Mouse (Mus musculus): Measurements from ENCODE around the gene 1110004F10Rik. TPM values are rescaled to one million over a fixed set of nuclear protein-coding genes. Genes with fewer than 3 reads are reported as not detected.

The 1110004F10Rik gene
- polyA plus RNA-seq, 1 experiment from 2014 or later = 395 TPM

DNA sequence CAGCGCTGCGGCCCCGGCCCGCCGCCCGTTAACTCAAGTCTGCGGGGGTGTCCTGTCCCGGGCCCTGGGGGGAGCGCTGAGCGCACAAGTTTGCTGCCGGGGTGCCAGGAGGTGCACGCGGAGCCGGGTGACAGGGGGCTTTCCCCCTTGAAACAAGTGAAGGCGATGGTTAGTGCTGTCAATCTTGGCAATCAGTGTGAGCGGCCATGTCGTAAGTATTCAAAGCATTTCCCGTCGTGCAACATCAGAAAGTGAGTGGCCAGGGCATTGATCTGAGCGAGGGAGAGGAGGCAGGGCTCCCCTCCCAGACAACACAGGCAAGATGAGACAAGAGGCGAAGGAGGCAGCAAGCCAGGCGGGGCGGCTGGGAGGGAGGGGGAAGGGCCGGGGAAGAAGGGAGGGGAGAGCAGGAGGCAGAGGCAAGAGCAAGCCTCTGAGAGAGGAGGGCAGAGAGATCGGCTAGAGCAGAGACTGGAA, 4.9 kb upstream of the 1110004F10Rik start:
- DNase-seq (ENCODE audit: low spot score, missing footprints) (peak; percentile 97), ATAC-seq (ENCODE audit: low FRiP score) (peak; percentile 73)
- no peaks in the 10 kb centered on the region for H3K9me3 ChIP-seq (ENCODE audit: control insufficient read depth, low read length)
- H3K4me2 ChIP-seq = peak overlapping the region; percentile 76
- H3K4me1 ChIP-seq (ENCODE audit: control insufficient read depth, insufficient read depth, low read length) = peaks cover 34% of the 10 kb centered on the region
- under 1% methylated on average over 25 of the region's 25 CpGs for whole genome bisulfite sequencing
- peak overlapping the region; percentile 74 for H3K27ac ChIP-seq (ENCODE audit: low read depth, low read length)
- peaks cover 45% of the 10 kb centered on the region for H3K27me3 ChIP-seq (ENCODE audit: control insufficient read depth, insufficient read depth, low read length)
- peak overlapping the region; percentile 81 for H3K9ac ChIP-seq (ENCODE audit: low read length)
- no peaks in the 10 kb centered on the region for H3K36me3 ChIP-seq (ENCODE audit: control insufficient read depth, insufficient read depth, low read length)
- H3K4me3 ChIP-seq (ENCODE audit: low read depth, low read length) = peak overlapping the region; percentile 69

DNA sequence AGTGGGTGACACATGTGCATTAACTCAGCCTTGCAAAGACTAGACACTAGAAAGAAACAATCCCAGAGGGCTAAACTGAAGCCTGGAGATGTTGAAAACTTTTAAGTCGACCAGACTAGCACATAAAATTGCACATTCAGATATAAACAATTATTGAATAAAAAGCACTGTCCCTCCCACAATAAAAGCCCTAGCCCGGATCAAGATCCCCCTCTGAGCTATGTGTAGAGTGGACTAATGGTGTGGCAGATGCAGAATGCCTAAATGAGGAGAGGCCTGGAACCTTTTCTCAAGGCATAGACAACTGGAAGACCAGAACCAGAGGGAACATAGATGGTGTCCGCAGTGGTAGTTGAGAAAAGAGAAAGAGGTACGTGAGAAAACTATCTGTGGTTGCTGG, 3.7 kb upstream of the 1110004F10Rik start:
- Histone ChIP-seq H3K9me3 (ENCODE audit: control insufficient read depth, low read length) (no peaks in the 10 kb centered on the region), H3K4me1 (ENCODE audit: control insufficient read depth, insufficient read depth, low read length) (peaks cover 26% of the 10 kb centered on the region), H3K9ac (ENCODE audit: low read length) (no peak overlapping the region), H3K4me3 (ENCODE audit: low read depth, low read length) (no peak overlapping the region), H3K27me3 (ENCODE audit: control insufficient read depth, insufficient read depth, low read length) (peaks cover 46% of the 10 kb centered on the region), H3K4me2 (no peak overlapping the region), H3K27ac (ENCODE audit: low read depth, low read length) (no peak overlapping the region), H3K36me3 (ENCODE audit: control insufficient read depth, insufficient read depth, low read length) (no peaks in the 10 kb centered on the region)
- ATAC-seq (ENCODE audit: low FRiP score) (no peak), DNase-seq (ENCODE audit: low spot score, missing footprints) (peak; percentile 83)
- WGBS = 29% methylated on average over 4 of the region's 4 CpGs

- peak; percentile 92 for DNase-seq (ENCODE audit: low spot score, missing footprints)
- no peak for ATAC-seq (ENCODE audit: low FRiP score)
- Histone ChIP-seq H3K36me3 (ENCODE audit: control insufficient read depth, insufficient read depth, low read length) (no peaks in the 10 kb centered on the region), H3K4me3 (ENCODE audit: low read depth, low read length) (no peak overlapping the region), H3K9me3 (ENCODE audit: control insufficient read depth, low read length) (no peaks in the 10 kb centered on the region), H3K9ac (ENCODE audit: low read length) (no peak overlapping the region), H3K27ac (ENCODE audit: low read depth, low read length) (no peak overlapping the region), H3K4me1 (ENCODE audit: control insufficient read depth, insufficient read depth, low read length) (peaks cover 19% of the 10 kb centered on the region), H3K4me2 (no peak overlapping the region), H3K27me3 (ENCODE audit: control insufficient read depth, insufficient read depth, low read length) (peaks cover 50% of the 10 kb centered on the region)
- WGBS = 12% methylated on average over 18 of the region's 18 CpGs
Measured at GRCm38 (mm10) chr7:116036591-116037555, 2.3 kb upstream of the 1110004F10Rik start.

GRCm38 (mm10) chr7:116038024-116038423, 1.2 kb upstream of the 1110004F10Rik start:
- WGBS = under 1% methylated on average over 13 of the region's 13 CpGs
- H3K9me3 ChIP-seq (ENCODE audit: control insufficient read depth, low read length) = no peaks in the 10 kb centered on the region
- no peak for ATAC-seq (ENCODE audit: low FRiP score)
- peak overlapping the region; percentile 92 for H3K4me2 ChIP-seq
- H3K4me1 ChIP-seq (ENCODE audit: control insufficient read depth, insufficient read depth, low read length) = peaks cover 19% of the 10 kb centered on the region
- H3K9ac ChIP-seq (ENCODE audit: low read length) = peak overlapping the region; percentile 26; the same call in 1 of the 2 replicates
- peaks cover 50% of the 10 kb centered on the region for H3K27me3 ChIP-seq (ENCODE audit: control insufficient read depth, insufficient read depth, low read length)
- H3K27ac ChIP-seq (ENCODE audit: low read depth, low read length) = no peak overlapping the region
- H3K4me3 ChIP-seq (ENCODE audit: low read depth, low read length) = peak overlapping the region; percentile 2; the same call in 1 of the 2 replicates
- H3K36me3 ChIP-seq (ENCODE audit: control insufficient read depth, insufficient read depth, low read length) = no peaks in the 10 kb centered on the region
- DNase-seq (ENCODE audit: low spot score, missing footprints) = peak; percentile 96

- Histone ChIP-seq H3K9me3 (ENCODE audit: control insufficient read depth, low read length) (no peaks in the 10 kb centered on the region), H3K9ac (ENCODE audit: low read length) (peak within 1 kb of the TSS; percentile 46; the same call in 1 of the 2 replicates), H3K4me2 (peak within 1 kb of the TSS; percentile 92), H3K27ac (ENCODE audit: low read depth, low read length) (no peak within 1 kb of the TSS), H3K4me3 (ENCODE audit: low read depth, low read length) (peak within 1 kb of the TSS; percentile 38), H3K4me1 (ENCODE audit: control insufficient read depth, insufficient read depth, low read length) (peaks cover 17% of the 10 kb centered on the region), H3K27me3 (ENCODE audit: control insufficient read depth, insufficient read depth, low read length) (peaks cover 50% of the 10 kb centered on the region), H3K36me3 (ENCODE audit: control insufficient read depth, insufficient read depth, low read length) (no peaks in the 10 kb centered on the region)
- under 1% methylated on average over 11 of the region's 11 CpGs for WGBS
- ATAC-seq (ENCODE audit: low FRiP score) (no peak), DNase-seq (ENCODE audit: low spot score, missing footprints) (peak; percentile 94)
Measured at GRCm38 (mm10) chr7:116038511-116038910, 686 bp upstream of the 1110004F10Rik start, which contains the start of gene Sox6. Sox6 (minus strand) TSS chr7:116038796.

DNA sequence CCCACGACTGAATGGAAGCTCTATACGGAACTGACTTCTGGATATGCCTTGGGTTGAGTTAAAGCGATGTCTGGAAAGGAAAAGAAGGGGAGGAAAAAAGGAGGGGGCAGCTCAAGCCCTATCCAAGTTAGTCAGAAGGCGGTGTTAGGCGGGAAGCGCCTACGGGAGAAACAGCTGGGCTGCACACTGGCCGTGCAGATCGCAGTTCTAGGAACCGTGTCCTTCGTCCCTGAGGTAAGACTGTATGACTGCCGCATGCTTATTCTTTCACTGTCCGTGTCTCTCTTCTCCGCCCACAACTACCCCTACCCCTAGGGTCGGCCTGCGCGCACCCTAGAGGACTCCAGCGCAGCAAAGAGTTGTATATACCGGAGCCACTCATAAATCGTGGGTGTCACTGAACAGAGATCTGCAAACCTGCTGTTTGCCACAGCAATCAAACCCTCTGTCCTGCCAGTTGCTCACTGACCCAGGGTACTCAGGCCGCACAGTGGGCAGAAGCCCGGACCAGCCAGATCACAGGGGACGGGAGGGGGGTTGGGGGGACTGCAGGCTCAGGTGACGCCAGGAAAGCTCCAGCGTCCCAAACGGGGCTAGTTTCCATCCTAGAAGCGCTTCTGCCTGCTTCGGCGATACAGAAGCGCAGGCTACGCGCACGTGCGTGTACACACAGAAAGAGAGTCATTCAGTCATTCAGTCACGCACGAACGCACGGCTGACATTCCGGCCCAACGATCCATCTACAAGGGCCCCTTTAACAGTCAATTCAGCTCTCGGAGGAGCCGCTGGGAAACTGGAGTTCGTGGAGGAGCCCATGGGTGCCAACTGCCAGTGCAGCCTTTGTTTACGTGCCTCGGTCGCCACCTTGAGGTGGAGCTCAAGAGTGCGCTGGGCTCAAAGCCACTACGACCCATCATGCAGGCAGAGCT, 605 bp downstream of the 1110004F10Rik start:
- Histone ChIP-seq H3K9ac (ENCODE audit: low read length) (peak overlapping the region; percentile 46; the same call in 1 of the 2 replicates), H3K27me3 (ENCODE audit: control insufficient read depth, insufficient read depth, low read length) (peaks cover 50% of the 10 kb centered on the region), H3K4me1 (ENCODE audit: control insufficient read depth, insufficient read depth, low read length) (peaks cover 17% of the 10 kb centered on the region), H3K36me3 (ENCODE audit: control insufficient read depth, insufficient read depth, low read length) (no peaks in the 10 kb centered on the region), H3K4me2 (peak overlapping the region; percentile 92), H3K27ac (ENCODE audit: low read depth, low read length) (no peak overlapping the region), H3K4me3 (ENCODE audit: low read depth, low read length) (peak overlapping the region; percentile 38), H3K9me3 (ENCODE audit: control insufficient read depth, low read length) (no peaks in the 10 kb centered on the region)
- ATAC-seq (ENCODE audit: low FRiP score) (peak; percentile 78), DNase-seq (ENCODE audit: low spot score, missing footprints) (peak; percentile 98)
- under 1% methylated on average over 48 of the region's 48 CpGs for WGBS

- Histone ChIP-seq H3K4me2 (peak overlapping the region; percentile 92; the same call in 1 of the 2 replicates), H3K4me3 (ENCODE audit: low read depth, low read length) (no peak overlapping the region), H3K4me1 (ENCODE audit: control insufficient read depth, insufficient read depth, low read length) (peaks cover 12% of the 10 kb centered on the region), H3K27me3 (ENCODE audit: control insufficient read depth, insufficient read depth, low read length) (peaks cover 43% of the 10 kb centered on the region), H3K36me3 (ENCODE audit: control insufficient read depth, insufficient read depth, low read length) (no peaks in the 10 kb centered on the region), H3K27ac (ENCODE audit: low read depth, low read length) (no peak overlapping the region), H3K9me3 (ENCODE audit: control insufficient read depth, low read length) (no peaks in the 10 kb centered on the region), H3K9ac (ENCODE audit: low read length) (no peak overlapping the region)
- 19% methylated on average over 15 of the region's 15 CpGs for WGBS
- DNase-seq (ENCODE audit: low spot score, missing footprints) (peak; percentile 90), ATAC-seq (ENCODE audit: low FRiP score) (0 out of 2 replicates have a peak, but pooled peaks have one; percentile 19)
Measured at GRCm38 (mm10) chr7:116040470-116041019, 1.3 kb downstream of the 1110004F10Rik start.

GRCm38 (mm10) chr7:116060739-116061138, 21.5 kb downstream of the 1110004F10Rik start:
- ATAC-seq (ENCODE audit: low FRiP score) = no peak
- Histone ChIP-seq H3K27ac (ENCODE audit: low read depth, low read length) (no peak overlapping the region), H3K27me3 (ENCODE audit: control insufficient read depth, insufficient read depth, low read length) (no peaks in the 10 kb centered on the region)

More at GRCm38 (mm10) chr7:116060739-116061138, 21.5 kb downstream of the 1110004F10Rik start:
- H3K9me3 ChIP-seq (ENCODE audit: control insufficient read depth, low read length) = no peaks in the 10 kb centered on the region
- H3K4me3 ChIP-seq (ENCODE audit: low read depth, low read length) = no peak overlapping the region
- no peak overlapping the region for H3K9ac ChIP-seq (ENCODE audit: low read length)
- no peak for DNase-seq (ENCODE audit: low spot score, missing footprints)
- no peak overlapping the region for H3K4me2 ChIP-seq
- WGBS = 55% methylated on average over 1 of the region's 1 CpGs
- no peaks in the 10 kb centered on the region for H3K36me3 ChIP-seq (ENCODE audit: control insufficient read depth, insufficient read depth, low read length)
- no peaks in the 10 kb centered on the region for H3K4me1 ChIP-seq (ENCODE audit: control insufficient read depth, insufficient read depth, low read length)

All from midbrain, embryonic 11.5 days (tissue).